Mouse (Mus musculus): ENCODE data around the gene Mindy4. TPM values are rescaled to one million over a fixed set of nuclear protein-coding genes. Genes with fewer than 3 reads are reported as not detected.

Mindy4 gene
- total and polyA plus RNA-seq, 3 experiments = 0.05 TPM; not detected in 2

- H3K4me3 ChIP-seq (ENCODE audit: low read depth, low read length) = no peak overlapping the region
- TF ChIP-seq CTCF (IDR thresholded peaks at IDR 0.05; ENCODE audit: low read depth, low read length) (no peak), POLR2AphosphoS5 (IDR thresholded peaks at IDR 0.05; ENCODE audit: insufficient replicate concordance, low read depth, low read length) (no peak), TAL1 (conservative IDR thresholded peaks at IDR 0.05; ENCODE audit: low read depth, low read length) (no peak), GATA2 (IDR thresholded peaks at IDR 0.05; ENCODE audit: borderline replicate concordance, low read depth, low read length) (no peak), GATA1 (IDR thresholded peaks at IDR 0.05; ENCODE audit: borderline replicate concordance, low read length) (no peak)
- H3K36me3 ChIP-seq (replicated peaks) = no peaks in the 10 kb centered on the region
- no peaks in the 10 kb centered on the region for H3K9me3 ChIP-seq (replicated peaks)
- peaks cover 13% of the 10 kb centered on the region; the same call in 1 of the 2 replicates for H3K27me3 ChIP-seq (ENCODE audit: insufficient read depth, low read length)
- no peak for DNase-seq (ENCODE audit: low spot score)
- no peaks in the 10 kb centered on the region for H3K4me1 ChIP-seq (ENCODE audit: insufficient read depth, low read depth, low read length)
- no peak for ATAC-seq (ENCODE audit: extremely low read depth, insufficient number of reproducible peaks, low FRiP score, poor library complexity, severe bottlenecking)
Observed at GRCm38 (mm10) chr6:55245680-55246079, 42.5 kb downstream of the Mindy4 start.

DNA sequence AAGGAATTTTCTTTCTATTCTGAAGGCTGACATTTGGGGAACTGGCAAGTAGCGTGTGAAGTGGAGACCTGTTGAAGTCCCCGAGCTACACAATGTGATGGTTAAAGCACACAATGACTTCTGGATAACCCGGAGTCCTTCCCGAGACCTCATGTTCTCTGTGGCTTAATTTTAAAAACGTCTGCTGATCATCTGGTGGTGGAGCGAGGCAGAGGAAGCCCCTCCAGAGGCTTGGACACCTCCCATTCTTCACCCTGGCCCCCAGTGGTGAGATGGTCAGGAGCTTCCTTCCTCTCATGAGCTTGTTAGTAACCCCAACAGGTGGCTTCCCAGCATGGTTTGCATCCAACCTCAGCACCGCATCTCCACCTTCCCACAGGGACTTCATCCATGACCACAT, 43.3 kb downstream of the Mindy4 start:
- DNase-seq (ENCODE audit: low spot score) (no peak), ATAC-seq (ENCODE audit: extremely low read depth, insufficient number of reproducible peaks, low FRiP score, poor library complexity, severe bottlenecking) (no peak)
- no peak overlapping the region for H3K4me3 ChIP-seq (ENCODE audit: low read depth, low read length)
- TF ChIP-seq GATA1 (IDR thresholded peaks at IDR 0.05; ENCODE audit: borderline replicate concordance, low read length) (no peak), TAL1 (conservative IDR thresholded peaks at IDR 0.05; ENCODE audit: low read depth, low read length) (no peak), POLR2AphosphoS5 (IDR thresholded peaks at IDR 0.05; ENCODE audit: insufficient replicate concordance, low read depth, low read length) (no peak), GATA2 (IDR thresholded peaks at IDR 0.05; ENCODE audit: borderline replicate concordance, low read depth, low read length) (no peak), CTCF (IDR thresholded peaks at IDR 0.05; ENCODE audit: low read depth, low read length) (no peak)
- no peaks in the 10 kb centered on the region for H3K36me3 ChIP-seq (replicated peaks)
- H3K27me3 ChIP-seq (ENCODE audit: insufficient read depth, low read length) = peaks cover 13% of the 10 kb centered on the region; the same call in 1 of the 2 replicates
- no peaks in the 10 kb centered on the region for H3K9me3 ChIP-seq (replicated peaks)
- no peaks in the 10 kb centered on the region for H3K4me1 ChIP-seq (ENCODE audit: insufficient read depth, low read depth, low read length)

GRCm38 (mm10) chr6:55246911-55247438, 43.8 kb downstream of the Mindy4 start:
- peaks cover 7% of the 10 kb centered on the region; the same call in 1 of the 2 replicates for H3K27me3 ChIP-seq (ENCODE audit: insufficient read depth, low read length)

GRCm38 (mm10) chr6:55249263-55249662, 46.1 kb downstream of the Mindy4 start:
- ATAC-seq (ENCODE audit: extremely low read depth, insufficient number of reproducible peaks, low FRiP score, poor library complexity, severe bottlenecking) (no peak), DNase-seq (ENCODE audit: low spot score) (no peak)
- no peak for TF ChIP-seq POLR2AphosphoS5 (IDR thresholded peaks at IDR 0.05; ENCODE audit: insufficient replicate concordance, low read depth, low read length)
- no peak for TF ChIP-seq TAL1 (conservative IDR thresholded peaks at IDR 0.05; ENCODE audit: low read depth, low read length)
- TF ChIP-seq CTCF (IDR thresholded peaks at IDR 0.05; ENCODE audit: low read depth, low read length) = no peak
- no peak for TF ChIP-seq GATA2 (IDR thresholded peaks at IDR 0.05; ENCODE audit: borderline replicate concordance, low read depth, low read length)
- TF ChIP-seq GATA1 (IDR thresholded peaks at IDR 0.05; ENCODE audit: borderline replicate concordance, low read length) = no peak
- H3K36me3 ChIP-seq (replicated peaks) = no peaks in the 10 kb centered on the region
- H3K27me3 ChIP-seq (ENCODE audit: insufficient read depth, low read length) = no peaks in the 10 kb centered on the region
- H3K9me3 ChIP-seq (replicated peaks) = no peaks in the 10 kb centered on the region
- no peaks in the 10 kb centered on the region for H3K4me1 ChIP-seq (ENCODE audit: insufficient read depth, low read depth, low read length)
- no peak overlapping the region for H3K4me3 ChIP-seq (ENCODE audit: low read depth, low read length)

More at GRCm38 (mm10) chr6:55246911-55247438, 43.8 kb downstream of the Mindy4 start:
- Histone ChIP-seq H3K9me3 (replicated peaks) (no peaks in the 10 kb centered on the region), H3K36me3 (replicated peaks) (no peaks in the 10 kb centered on the region), H3K4me3 (ENCODE audit: low read depth, low read length) (no peak overlapping the region), H3K4me1 (ENCODE audit: insufficient read depth, low read depth, low read length) (no peaks in the 10 kb centered on the region)
- ATAC-seq (ENCODE audit: extremely low read depth, insufficient number of reproducible peaks, low FRiP score, poor library complexity, severe bottlenecking) (no peak), DNase-seq (ENCODE audit: low spot score) (no peak)
- TF ChIP-seq POLR2AphosphoS5 (IDR thresholded peaks at IDR 0.05; ENCODE audit: insufficient replicate concordance, low read depth, low read length) = no peak
- no peak for TF ChIP-seq CTCF (IDR thresholded peaks at IDR 0.05; ENCODE audit: low read depth, low read length)
- TF ChIP-seq TAL1 (conservative IDR thresholded peaks at IDR 0.05; ENCODE audit: low read depth, low read length) = no peak
- TF ChIP-seq GATA1 (IDR thresholded peaks at IDR 0.05; ENCODE audit: borderline replicate concordance, low read length) = no peak
- no peak for TF ChIP-seq GATA2 (IDR thresholded peaks at IDR 0.05; ENCODE audit: borderline replicate concordance, low read depth, low read length)

DNA sequence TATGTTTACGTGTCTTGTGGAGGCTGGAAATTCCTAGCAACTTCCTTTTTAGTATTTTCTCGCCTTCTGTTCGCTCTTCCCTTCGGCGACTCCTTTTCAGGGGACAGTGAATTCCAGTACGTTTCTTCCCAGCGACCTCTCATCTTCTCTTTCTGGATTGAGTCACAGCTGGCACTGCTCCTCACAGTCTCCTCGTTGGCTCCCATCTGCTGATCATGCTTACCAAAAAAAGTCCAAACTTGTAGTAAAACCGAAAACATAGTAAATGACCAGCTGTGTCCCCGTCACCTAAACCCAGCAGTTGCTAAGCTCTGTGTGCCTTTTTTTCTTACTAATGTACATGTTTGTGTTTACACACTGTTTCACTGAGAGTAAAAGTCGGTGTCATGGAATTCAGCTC, 47.6 kb downstream of the Mindy4 start:
- no peaks in the 10 kb centered on the region for H3K4me1 ChIP-seq (ENCODE audit: insufficient read depth, low read depth, low read length)
- no peaks in the 10 kb centered on the region for H3K27me3 ChIP-seq (ENCODE audit: insufficient read depth, low read length)
- no peak for TF ChIP-seq POLR2AphosphoS5 (IDR thresholded peaks at IDR 0.05; ENCODE audit: insufficient replicate concordance, low read depth, low read length)
- TF ChIP-seq GATA2 (IDR thresholded peaks at IDR 0.05; ENCODE audit: borderline replicate concordance, low read depth, low read length) = no peak
- TF ChIP-seq GATA1 (IDR thresholded peaks at IDR 0.05; ENCODE audit: borderline replicate concordance, low read length) = no peak
- no peak for TF ChIP-seq CTCF (IDR thresholded peaks at IDR 0.05; ENCODE audit: low read depth, low read length)
- TF ChIP-seq TAL1 (conservative IDR thresholded peaks at IDR 0.05; ENCODE audit: low read depth, low read length) = no peak
- no peak for DNase-seq (ENCODE audit: low spot score)
- H3K36me3 ChIP-seq (replicated peaks) = no peaks in the 10 kb centered on the region
- no peak for ATAC-seq (ENCODE audit: extremely low read depth, insufficient number of reproducible peaks, low FRiP score, poor library complexity, severe bottlenecking)
- no peak overlapping the region for H3K4me3 ChIP-seq (ENCODE audit: low read depth, low read length)
- H3K9me3 ChIP-seq (replicated peaks) = no peaks in the 10 kb centered on the region

- no peaks in the 10 kb centered on the region for H3K36me3 ChIP-seq (replicated peaks)
- H3K4me1 ChIP-seq (ENCODE audit: insufficient read depth, low read depth, low read length) = no peaks in the 10 kb centered on the region
- 0 out of 2 replicates have a peak, but pooled peaks cover under 1% of the 10 kb centered on the region for H3K27me3 ChIP-seq (ENCODE audit: insufficient read depth, low read length)
- no peak overlapping the region for H3K4me3 ChIP-seq (ENCODE audit: low read depth, low read length)
- no peak for TF ChIP-seq GATA1 (IDR thresholded peaks at IDR 0.05; ENCODE audit: borderline replicate concordance, low read length)
- no peak for TF ChIP-seq GATA2 (IDR thresholded peaks at IDR 0.05; ENCODE audit: borderline replicate concordance, low read depth, low read length)
- no peak for TF ChIP-seq POLR2AphosphoS5 (IDR thresholded peaks at IDR 0.05; ENCODE audit: insufficient replicate concordance, low read depth, low read length)
- TF ChIP-seq CTCF (IDR thresholded peaks at IDR 0.05; ENCODE audit: low read depth, low read length) = no peak
- TF ChIP-seq TAL1 (conservative IDR thresholded peaks at IDR 0.05; ENCODE audit: low read depth, low read length) = no peak
- DNase-seq (ENCODE audit: low spot score) (no peak), ATAC-seq (ENCODE audit: extremely low read depth, insufficient number of reproducible peaks, low FRiP score, poor library complexity, severe bottlenecking) (no peak)
- H3K9me3 ChIP-seq (replicated peaks) = no peaks in the 10 kb centered on the region
Observed at GRCm38 (mm10) chr6:55251596-55251995, 48.4 kb downstream of the Mindy4 start.

All from G1E (cell line).